Mouse (Mus musculus): ENCODE results near the gene Epb41.

Gene Epb41

GRCm38 (mm10) chr4:132062934-132063884 is 11.9 kb downstream of the Epb41 start:
- POLR2A ChIA-PET = interaction anchor here in 2 of 4 experiments (1.1 to 3.0 kb wide), 3 partner anchors 11 to 13 kb away, joined by 3 to 13 read pairs (median 9); partner anchors contain the start of genes Epb41 (in 2 of the 2) and Gm10300 (in 2 of the 2)
- CTCF ChIA-PET = interaction anchor here in 1 of 4 experiments (0.6 kb wide), 1 partner anchor 29 kb away, joined by 3 read pairs; no protein-coding TSS in a partner anchor

GRCm38 (mm10) chr4:132062289-132062688 is 12.8 kb downstream of the Epb41 start:
- ChIA-PET CTCF (interaction anchor here in 3 of 4 experiments (0.6 to 1.2 kb wide), 4 partner anchors 18 to 1193 kb away, joined by 3 to 10 read pairs (median 4); no protein-coding TSS in a partner anchor), POLR2A (interaction anchor here in 2 of 4 experiments (2.6 to 3.0 kb wide), 2 partner anchors 13 kb away, joined by 9 to 13 read pairs; partner anchors contain the start of genes Epb41 (in 2 of the 2) and Gm10300 (in 2 of the 2))

- CTCF ChIA-PET = no interaction called here
- POLR2A ChIA-PET = interaction anchor here (0.5 to 2.6 kb wide), 6 partner anchors 10 to 170 kb away, joined by 3 to 13 read pairs (median 3); partner anchors contain the start of genes Epb41 (in 2 of the 4) and Gm10300 (in 1 of the 4)
Measured at GRCm38 (mm10) chr4:132060040-132060832, 14.9 kb downstream of the Epb41 start.

GRCm38 (mm10) chr4:132059541-132059940 is 15.6 kb downstream of the Epb41 start:
- CTCF ChIA-PET = no interaction called here
- POLR2A ChIA-PET = interaction anchor here in 1 of 4 experiments (0.6 kb wide), 1 partner anchor 170 kb away, joined by 3 read pairs; no protein-coding TSS in a partner anchor

- ChIA-PET POLR2A (interaction anchor here in 1 of 4 experiments (0.9 kb wide), 1 partner anchor 19 kb away, joined by 4 read pairs; no protein-coding TSS in a partner anchor), CTCF (interaction anchor here in 1 of 4 experiments (0.5 kb wide), 1 partner anchor 62 kb away, joined by 3 read pairs; no protein-coding TSS in a partner anchor)
Measured at GRCm38 (mm10) chr4:132057311-132057710, 17.8 kb downstream of the Epb41 start.

- ChIA-PET POLR2A (interaction anchor here in 2 of 4 experiments (0.6 to 3.1 kb wide), 7 partner anchors 10 to 61 kb away, joined by 3 to 7 read pairs (median 4); partner anchors contain the start of genes Epb41 (in 1 of the 2) and Gm10300 (in 1 of the 2)), CTCF (interaction anchor here in 3 of 4 experiments (0.5 to 0.7 kb wide), 3 partner anchors 29 to 278 kb away, joined by 3 read pairs; no protein-coding TSS in a partner anchor)
Measured at GRCm38 (mm10) chr4:132051321-132052275, 23.5 kb downstream of the Epb41 start.

GRCm38 (mm10) chr4:132049549-132050200 is 25.4 kb downstream of the Epb41 start:
- ChIA-PET CTCF (interaction anchor here in 3 of 4 experiments (0.5 to 1.3 kb wide), 4 partner anchors 25 to 100 kb away, joined by 3 to 5 read pairs (median 4); partner anchors contain the start of genes Epb41 (in 2 of the 3) and Gm10300 (in 2 of the 3)), POLR2A (interaction anchor here in 3 of 4 experiments (0.6 to 3.1 kb wide), 21 partner anchors 10 to 304 kb away, joined by 3 to 22 read pairs (median 4); partner anchors contain the start of genes Epb41 (in 2 of the 3), Gm10300 (in 2 of the 3) and Srsf4 (in 2 of the 3))

GRCm38 (mm10) chr4:132048995-132049404 is 26.1 kb downstream of the Epb41 start:
- CTCF ChIA-PET = interaction anchor here in 3 of 4 experiments (0.5 to 1.3 kb wide), 6 partner anchors 26 to 99 kb away, joined by 3 to 5 read pairs (median 4); partner anchors contain the start of genes Epb41 (in 2 of the 3) and Gm10300 (in 2 of the 3)
- POLR2A ChIA-PET = interaction anchor here in 3 of 4 experiments (0.5 to 3.1 kb wide), 27 partner anchors 10 to 305 kb away, joined by 3 to 22 read pairs (median 4); partner anchors contain the start of genes Epb41 (in 3 of the 3), Gm10300 (in 3 of the 3) and Srsf4 (in 2 of the 3)

GRCm38 (mm10) chr4:132048011-132048991 is 26.8 kb downstream of the Epb41 start:
- ChIA-PET POLR2A (interaction anchor here in 3 of 4 experiments (0.5 to 2.7 kb wide), 36 partner anchors 9 to 281 kb away, joined by 3 to 22 read pairs (median 4); partner anchors contain the start of genes Epb41 (in 3 of the 3), Gm10300 (in 3 of the 3), Srsf4 (in 2 of the 3) and Oprd1 (in 1 of the 3)), CTCF (interaction anchor here (0.5 to 1.5 kb wide), 8 partner anchors 15 to 70 kb away, joined by 3 to 5 read pairs (median 4); partner anchors contain the start of genes Epb41 (in 2 of the 4) and Gm10300 (in 2 of the 4))

- ChIA-PET POLR2A (interaction anchor here in 1 of 4 experiments (1.1 to 3.3 kb wide), 2 partner anchors 10 to 16 kb away, joined by 3 to 12 read pairs; no protein-coding TSS in a partner anchor), CTCF (interaction anchor here in 2 of 4 experiments (0.5 to 0.6 kb wide), 2 partner anchors 11 to 138 kb away, joined by 3 to 10 read pairs; no protein-coding TSS in a partner anchor)
Measured at GRCm38 (mm10) chr4:132043726-132044125, 31.4 kb downstream of the Epb41 start.

- POLR2A ChIA-PET = interaction anchor here in 2 of 4 experiments (0.6 to 1.2 kb wide), 2 partner anchors 168 to 921 kb away, joined by 3 to 4 read pairs; partner anchors contain the start of gene Srsf4 (in 1 of the 2)
- CTCF ChIA-PET = interaction anchor here in 1 of 4 experiments (0.6 to 1.0 kb wide), 2 partner anchors 47 to 260 kb away, joined by 3 read pairs; no protein-coding TSS in a partner anchor
Measured at GRCm38 (mm10) chr4:132041471-132042332, 33.4 kb downstream of the Epb41 start.

- ChIA-PET CTCF (interaction anchor here in 2 of 4 experiments (0.5 to 0.7 kb wide), 2 partner anchors 115 to 142 kb away, joined by 3 read pairs; no protein-coding TSS in a partner anchor), POLR2A (interaction anchor here in 2 of 4 experiments (1.0 to 1.1 kb wide), 3 partner anchors 9 to 62 kb away, joined by 3 to 4 read pairs (median 4); no protein-coding TSS in a partner anchor)
Measured at GRCm38 (mm10) chr4:132039975-132040645, 35.0 kb downstream of the Epb41 start.

- POLR2A ChIA-PET = interaction anchor here in 2 of 4 experiments (1.0 to 1.2 kb wide), 3 partner anchors 10 to 112 kb away, joined by 3 to 4 read pairs (median 3); no protein-coding TSS in a partner anchor
- CTCF ChIA-PET = interaction anchor here in 1 of 4 experiments (0.5 kb wide), 1 partner anchor 143 kb away, joined by 3 read pairs; no protein-coding TSS in a partner anchor
Measured at GRCm38 (mm10) chr4:132039521-132039920, 35.6 kb downstream of the Epb41 start.
